Comparison of ENCODE assay signal across 17 mouse cellular contexts in genomic region chr3:66179647-66180046, GRCm38 (mm10). TPM values are rescaled to one million over a fixed set of nuclear protein-coding genes. Genes with fewer than 3 reads are reported as not detected.
DNase-seq lines count a peak whose midpoint lies in the region; TF ChIP-seq lines count a peak whose summit lies in the region.
"Had no signal": no experiment of that assay in that cellular context is flagged by ENCODE, and none has a peak within 500 bp of the region (broad histone marks: within the 10 kb centered on the region; RNA-seq: fewer than 3 reads in every experiment).

No protein-coding gene starts in this region.

- peak; percentile 54 for TF ChIP-seq CTCF in layer of hippocampus, adult 2 months (conservative IDR thresholded peaks at IDR 0.05)

- H3K4me3 ChIP-seq in layer of hippocampus, adult 2 months, result no peak overlapping the region
- H3K4me3 ChIP-seq: heart, embryonic 15.5 days; hindbrain, embryonic 12.5 days; limb, embryonic 10.5 days; liver, embryonic 13.5 days had no signal

- DNase-seq in embryo, embryonic 10.5 days (ENCODE audit: low spot score), result peak; percentile 17
- no peak for DNase-seq in embryo, embryonic 9.5 days (ENCODE audit: extremely low spot score)
- no peak for DNase-seq in layer of hippocampus, adult 2 months (ENCODE audit: low spot score in 2 of 2)
- DNase-seq in layer of hippocampus, adult 9-10 months (ENCODE audit: low spot score), result no peak
- DNase-seq in A20 (ENCODE audit: low read depth, low spot score), result peak; percentile 11
- peak; percentile 62 for DNase-seq in Muller cell, postnatal 12 days (ENCODE audit: inconsistent ontology term)
- DNase-seq in cerebellum, postnatal 14 days, result no peak
- DNase-seq: cerebellum, postnatal 36 days; kidney, adult 18-20 months; layer of hippocampus, postnatal 36 days; liver, embryonic 13.5 days; lung, postnatal 36 days; right cerebral cortex, postnatal 14 days; thymus, postnatal 36 days had no signal

- no peak overlapping the region for H3K27ac ChIP-seq in layer of hippocampus, adult 2 months
- H3K27ac ChIP-seq: heart, embryonic 15.5 days; hindbrain, embryonic 12.5 days; limb, embryonic 10.5 days; liver, embryonic 13.5 days had no signal

RNA-seq across cellular contexts. Expression of gene Ptx3, which starts 40.1 kb away (rescaled TPM):
- total RNA-seq in layer of hippocampus, adult 2 months (2021), result 1 to 10 TPM; 1.5 to 1.9 TPM

Comparison
In these comparisons a context has a peak if more than half of its experiments do, and no peak if none do; other contexts are left out.
1. DNase-seq: peak in embryo, embryonic 10.5 days (single experiment), A20 (single experiment) and Muller cell, postnatal 12 days (single experiment); none in embryo, embryonic 9.5 days (single experiment), layer of hippocampus, adult 2 months (0 of 2), layer of hippocampus, adult 9-10 months (single experiment) and cerebellum, postnatal 14 days (0 of 2).